Mouse (Mus musculus) lung, postnatal 0 days (tissue): ENCODE measurements around the gene Il4ra. TPM values are rescaled to one million over a fixed set of nuclear protein-coding genes. Genes with fewer than 3 reads are reported as not detected.

Experiments
- ATAC-seq: fragments of 200-750 bp; cut with Nextera tagmentation; 2 replicates; pipeline ENCODE4 v1.8.0; 2017; ENCODE audit warnings: moderate library complexity
- DNase-seq: peaks from one replicate; pipeline ENCODE4 v3.0.0-alpha.2; 2016; ENCODE audit warnings: low spot score
- H3K27ac ChIP-seq: fragments of 300-500 bp; sonication (generic); 2 replicates; pipeline ENCODE4 v1.5.1; 2014; ENCODE audit warnings: antibody characterized with exemption, mild to moderate bottlenecking, low read length, mixed read lengths
- H3K27me3 ChIP-seq: fragments of 300-500 bp; sonication (generic); replicated peaks from 2 replicates; pipeline ENCODE4 v1.6.1; 2014; ENCODE audit warnings: low read length, mixed read lengths; ENCODE audit not compliant: insufficient read depth
- H3K36me3 ChIP-seq: fragments of 300-500 bp; sonication (generic); 2 replicates; pipeline ENCODE4 v1.6.1; 2014; ENCODE audit warnings: low read length, mixed read lengths; ENCODE audit not compliant: insufficient read depth
- H3K4me1 ChIP-seq: fragments of 300-500 bp; sonication (generic); 2 replicates; pipeline ENCODE4 v1.6.1; 2014; ENCODE audit warnings: antibody characterized with exemption, low read depth, low read length, mixed read lengths; ENCODE audit not compliant: insufficient read depth
- H3K4me2 ChIP-seq: fragments of 300-500 bp; sonication (generic); replicated peaks from 2 replicates; pipeline ENCODE4 v1.6.1; 2014; ENCODE audit warnings: low read depth, mild to moderate bottlenecking, low read length, moderate library complexity, mixed read lengths
- H3K4me3 ChIP-seq: fragments of 300-500 bp; sonication (generic); 2 replicates; pipeline ENCODE4 v1.5.1; 2014; ENCODE audit warnings: low read depth, low read length
- H3K9ac ChIP-seq: fragments of 300-500 bp; sonication (generic); replicated peaks from 2 replicates; pipeline ENCODE4 v1.6.1; 2014; ENCODE audit warnings: low read depth, mild to moderate bottlenecking
- H3K9me3 ChIP-seq: fragments of 300-500 bp; sonication (generic); 2 replicates; pipeline ENCODE4 v1.6.1; 2016; ENCODE audit warnings: low read length, mixed read lengths
- CTCF ChIP-seq: IDR thresholded peaks from 2 replicates; pipeline ENCODE4 v1.5.1; 2016; ENCODE audit warnings: antibody characterized with exemption, mild to moderate bottlenecking
- EP300 ChIP-seq: IDR thresholded peaks from 2 replicates; pipeline ENCODE4 v1.6.1; 2016; ENCODE audit warnings: antibody characterized with exemption, mild to moderate bottlenecking, control low read depth
- whole genome bisulfite sequencing: fragments of 180-500 bp; shearing (Covaris S2); extraction: QIAGEN DNeasy Blood & Tissue Kit; methylation state at CpG from one replicate; pipeline ENCODE4 v1.1.7; 2014; 5-methylcytosine and 5-hydroxymethylcytosine counted together
- polyA plus RNA-seq: library from polyadenylated mRNA; unstranded; fragments of >200 nt; fragmentation: Nextera tagmentation; extraction: Ambion mirVana; gene quantifications from 2 replicates; pipeline ENCODE4 v1.2.1, GENCODE M21; 2015

The Il4ra gene
- polyA plus RNA-seq, 1 experiment from 2014 or later, result 29.7 TPM

DNA sequence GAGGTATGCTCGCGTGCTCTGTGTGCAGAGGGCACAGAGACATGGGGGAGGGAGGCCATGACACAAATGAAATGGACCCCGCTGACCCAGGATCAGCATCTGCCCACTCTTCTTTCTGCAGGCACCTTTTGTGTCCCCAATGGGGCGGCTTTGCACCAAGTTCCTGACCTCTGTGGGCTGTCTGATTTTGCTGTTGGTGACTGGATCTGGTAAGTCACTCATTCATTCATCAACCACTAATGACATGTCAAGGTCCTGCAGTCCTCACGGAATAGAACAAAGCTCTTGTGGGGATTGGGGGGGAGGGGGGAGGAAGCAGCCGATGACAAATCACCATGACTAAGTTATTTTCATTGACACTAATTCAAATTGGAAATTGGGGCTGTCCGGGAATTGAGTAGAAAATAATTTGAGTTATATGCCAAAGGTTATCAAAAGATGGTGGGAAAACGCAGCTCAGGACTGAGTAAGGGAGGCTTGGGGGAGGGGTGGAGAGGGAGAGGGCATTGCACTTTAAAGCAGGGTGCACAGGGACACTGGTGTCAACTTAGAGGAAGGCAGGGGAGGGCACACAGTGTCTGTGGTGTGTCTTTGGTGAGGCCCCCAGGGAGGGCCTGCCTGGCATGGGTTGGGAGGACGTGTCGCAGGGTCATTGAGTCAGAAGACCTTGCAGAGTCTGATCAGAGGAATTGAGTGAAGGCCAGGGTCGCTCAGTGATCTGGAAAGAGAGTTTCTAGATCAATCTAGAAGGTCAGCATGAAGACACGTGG, 13.8 kb downstream of the Il4ra start:
- no peak overlapping the region for H3K4me3 ChIP-seq
- H3K36me3 ChIP-seq, result peaks cover 34% of the 10 kb centered on the region
- no peak overlapping the region for H3K4me2 ChIP-seq
- 67% methylated on average over 12 of the region's 12 CpGs for WGBS
- DNase-seq, result no peak
- peak overlapping the region; percentile 51; the same call in 1 of the 2 replicates for H3K27ac ChIP-seq
- H3K27me3 ChIP-seq, result no peaks in the 10 kb centered on the region
- peaks cover 15% of the 10 kb centered on the region for H3K4me1 ChIP-seq
- no peaks in the 10 kb centered on the region for H3K9me3 ChIP-seq
- H3K9ac ChIP-seq, result no peak overlapping the region
- peak; percentile 48; the same call in 1 of the 2 replicates for TF ChIP-seq EP300
- no peak for TF ChIP-seq CTCF
- ATAC-seq, result no peak

DNA sequence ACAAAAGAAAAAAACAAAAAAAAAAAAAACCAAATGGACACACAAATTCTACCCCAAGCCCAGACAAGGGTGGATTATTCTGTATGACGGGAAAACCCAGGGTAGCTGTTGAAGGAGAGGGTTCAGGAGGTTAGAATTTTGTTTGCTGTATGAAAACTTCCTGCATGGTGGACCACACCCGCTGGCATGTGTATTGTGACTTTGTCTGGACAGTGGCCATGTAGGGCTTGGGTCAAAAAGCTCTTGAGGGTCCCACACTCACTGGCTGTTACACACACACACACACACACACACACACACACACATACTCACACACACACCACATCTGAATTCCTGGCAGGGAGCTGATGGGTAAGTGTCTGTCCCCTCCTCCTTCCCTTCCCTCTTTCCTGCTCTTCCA, 14.5 kb downstream of the Il4ra start:
- H3K9ac ChIP-seq, result no peak overlapping the region
- peaks cover 41% of the 10 kb centered on the region for H3K36me3 ChIP-seq
- TF ChIP-seq CTCF (no peak), EP300 (peak; percentile 81)
- no peaks in the 10 kb centered on the region for H3K9me3 ChIP-seq
- H3K27ac ChIP-seq, result 0 out of 2 replicates have a peak overlapping the region, but pooled peaks have one; percentile 51
- H3K27me3 ChIP-seq, result no peaks in the 10 kb centered on the region
- H3K4me1 ChIP-seq, result peaks cover 7% of the 10 kb centered on the region
- H3K4me3 ChIP-seq, result no peak overlapping the region
- ATAC-seq (peak; percentile 73), DNase-seq (peak; percentile 74)
- 25% methylated on average over 2 of the region's 2 CpGs for WGBS
- H3K4me2 ChIP-seq, result no peak overlapping the region

GRCm38 (mm10) chr7:125568888-125569287, 17.0 kb downstream of the Il4ra start:
- Histone ChIP-seq H3K27me3 (no peaks in the 10 kb centered on the region), H3K9ac (no peak overlapping the region), H3K4me3 (no peak overlapping the region), H3K4me2 (no peak overlapping the region), H3K4me1 (no peaks in the 10 kb centered on the region; the same call in 1 of the 2 replicates), H3K36me3 (peaks cover 60% of the 10 kb centered on the region), H3K27ac (no peak overlapping the region), H3K9me3 (no peaks in the 10 kb centered on the region)
- DNase-seq (peak; percentile 32), ATAC-seq (no peak)
- 69% methylated on average over 8 of the region's 8 CpGs for WGBS
- TF ChIP-seq CTCF, result no peak
- TF ChIP-seq EP300, result no peak

GRCm38 (mm10) chr7:125571891-125572290, 20.0 kb downstream of the Il4ra start:
- no peak for DNase-seq
- no peak overlapping the region for H3K4me3 ChIP-seq
- ATAC-seq, result no peak
- no peaks in the 10 kb centered on the region for H3K9me3 ChIP-seq
- WGBS, result 78% methylated on average over 19 of the region's 19 CpGs
- no peak overlapping the region for H3K27ac ChIP-seq
- TF ChIP-seq EP300, result no peak
- TF ChIP-seq CTCF, result no peak
- H3K4me1 ChIP-seq, result peaks cover 5% of the 10 kb centered on the region; the same call in 1 of the 2 replicates
- no peak overlapping the region for H3K9ac ChIP-seq
- H3K4me2 ChIP-seq, result no peak overlapping the region
- no peaks in the 10 kb centered on the region for H3K27me3 ChIP-seq
- H3K36me3 ChIP-seq, result peaks cover 62% of the 10 kb centered on the region

- H3K4me2 ChIP-seq, result no peak overlapping the region
- no peaks in the 10 kb centered on the region for H3K27me3 ChIP-seq
- no peak for TF ChIP-seq CTCF
- TF ChIP-seq EP300, result no peak
- no peaks in the 10 kb centered on the region for H3K9me3 ChIP-seq
- ATAC-seq (no peak), DNase-seq (no peak)
- no peak overlapping the region for H3K9ac ChIP-seq
- peaks cover 55% of the 10 kb centered on the region; the same call in 1 of the 2 replicates for H3K36me3 ChIP-seq
- H3K27ac ChIP-seq, result no peak overlapping the region
- peaks cover 13% of the 10 kb centered on the region; the same call in 1 of the 2 replicates for H3K4me1 ChIP-seq
- WGBS, result 65% methylated on average over 6 of the region's 6 CpGs
- no peak overlapping the region for H3K4me3 ChIP-seq
Observed at GRCm38 (mm10) chr7:125572737-125573136, 20.8 kb downstream of the Il4ra start.

DNA sequence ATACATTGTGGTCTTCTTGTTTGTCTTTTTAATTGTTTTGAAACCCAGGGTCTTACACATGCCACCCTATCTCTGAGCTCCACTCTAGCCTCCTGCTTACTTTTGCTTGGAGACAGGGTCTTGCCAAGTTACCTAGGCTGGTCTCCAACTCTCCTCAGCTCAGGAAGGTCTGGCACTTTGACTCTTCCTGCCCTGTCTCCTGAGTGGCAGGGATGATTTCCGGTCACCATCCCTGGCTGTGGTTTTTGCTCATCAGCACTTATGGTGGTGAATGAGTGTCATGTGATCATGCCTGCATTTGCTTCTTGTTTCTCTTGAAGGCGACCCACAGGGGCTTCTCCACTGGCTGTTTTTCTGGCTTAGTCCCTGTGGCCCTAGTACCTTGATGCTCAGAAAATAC, 21.9 kb downstream of the Il4ra start:
- no peak overlapping the region for H3K4me2 ChIP-seq
- no peak overlapping the region for H3K4me3 ChIP-seq
- peaks cover 52% of the 10 kb centered on the region; the same call in 1 of the 2 replicates for H3K36me3 ChIP-seq
- H3K27ac ChIP-seq, result no peak overlapping the region
- 68% methylated on average over 2 of the region's 2 CpGs for WGBS
- DNase-seq (no peak), ATAC-seq (no peak)
- no peaks in the 10 kb centered on the region for H3K27me3 ChIP-seq
- no peaks in the 10 kb centered on the region for H3K9me3 ChIP-seq
- H3K4me1 ChIP-seq, result peaks cover 13% of the 10 kb centered on the region; the same call in 1 of the 2 replicates
- TF ChIP-seq EP300 (no peak), CTCF (no peak)
- no peak overlapping the region for H3K9ac ChIP-seq
